Mouse (Mus musculus): ENCODE results near the gene Prom2. TPM values are rescaled to one million over a fixed set of nuclear protein-coding genes. Genes with fewer than 3 reads are reported as not detected.

Gene Prom2
- polyA plus RNA-seq, 1 experiment from 2014 or later, result 0.53 TPM

GRCm38 (mm10) chr2:127548342-127549074 is 7.2 kb upstream of the Prom2 start:
- no peak overlapping the region for H3K27ac ChIP-seq (ENCODE audit: low read length)
- H3K27me3 ChIP-seq (replicated peaks; ENCODE audit: insufficient read depth, low read length), result no peaks in the 10 kb centered on the region
- DNase-seq (ENCODE audit: low spot score), result no peak
- H3K4me2 ChIP-seq (replicated peaks; ENCODE audit: low read depth, low read length), result no peak overlapping the region
- H3K36me3 ChIP-seq (ENCODE audit: insufficient read depth, low read length), result no peaks in the 10 kb centered on the region
- WGBS, result 67% methylated on average over 5 of the region's 5 CpGs
- TF ChIP-seq EP300 (IDR thresholded peaks at IDR 0.05), result no peak
- TF ChIP-seq CTCF (IDR thresholded peaks at IDR 0.05), result no peak
- H3K4me1 ChIP-seq (ENCODE audit: insufficient read depth, low read depth, low read length), result no peaks in the 10 kb centered on the region
- no peaks in the 10 kb centered on the region for H3K9me3 ChIP-seq (ENCODE audit: low read length)
- H3K9ac ChIP-seq (replicated peaks; ENCODE audit: low read depth), result no peak overlapping the region
- H3K4me3 ChIP-seq (ENCODE audit: low read depth, low read length), result no peak overlapping the region
- ATAC-seq, result no peak

DNA sequence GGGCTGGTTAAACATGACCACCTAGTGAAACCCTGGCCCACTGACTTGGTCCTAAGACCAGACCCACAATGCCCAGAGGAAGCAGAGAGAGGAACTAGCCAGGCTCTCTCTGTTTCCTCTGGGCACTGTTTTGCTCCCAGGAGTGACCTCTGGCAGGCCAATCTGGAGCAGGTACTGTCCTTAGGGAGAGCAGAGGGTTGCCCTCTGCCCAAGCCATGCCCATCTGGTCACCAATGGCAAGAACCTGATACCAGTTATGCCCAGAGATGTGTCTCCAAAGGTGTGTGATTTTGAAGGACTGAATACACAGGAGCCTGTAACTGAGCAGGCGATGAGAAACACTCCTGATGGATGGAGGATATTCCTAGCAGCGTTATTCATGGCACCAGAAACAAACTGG is 430 bp upstream of the Prom2 start:
- Histone ChIP-seq H3K4me3 (ENCODE audit: low read depth, low read length) (no peak overlapping the region), H3K4me1 (ENCODE audit: insufficient read depth, low read depth, low read length) (no peaks in the 10 kb centered on the region), H3K9me3 (ENCODE audit: low read length) (no peaks in the 10 kb centered on the region), H3K27ac (ENCODE audit: low read length) (no peak overlapping the region), H3K4me2 (replicated peaks; ENCODE audit: low read depth, low read length) (no peak overlapping the region), H3K27me3 (replicated peaks; ENCODE audit: insufficient read depth, low read length) (peaks cover 5% of the 10 kb centered on the region; the same call in 1 of the 2 replicates), H3K36me3 (ENCODE audit: insufficient read depth, low read length) (no peaks in the 10 kb centered on the region), H3K9ac (replicated peaks; ENCODE audit: low read depth) (no peak overlapping the region)
- WGBS, result 83% methylated on average over 2 of the region's 2 CpGs
- TF ChIP-seq CTCF (IDR thresholded peaks at IDR 0.05), result no peak
- TF ChIP-seq EP300 (IDR thresholded peaks at IDR 0.05), result no peak
- DNase-seq (ENCODE audit: low spot score) (no peak), ATAC-seq (no peak)

DNA sequence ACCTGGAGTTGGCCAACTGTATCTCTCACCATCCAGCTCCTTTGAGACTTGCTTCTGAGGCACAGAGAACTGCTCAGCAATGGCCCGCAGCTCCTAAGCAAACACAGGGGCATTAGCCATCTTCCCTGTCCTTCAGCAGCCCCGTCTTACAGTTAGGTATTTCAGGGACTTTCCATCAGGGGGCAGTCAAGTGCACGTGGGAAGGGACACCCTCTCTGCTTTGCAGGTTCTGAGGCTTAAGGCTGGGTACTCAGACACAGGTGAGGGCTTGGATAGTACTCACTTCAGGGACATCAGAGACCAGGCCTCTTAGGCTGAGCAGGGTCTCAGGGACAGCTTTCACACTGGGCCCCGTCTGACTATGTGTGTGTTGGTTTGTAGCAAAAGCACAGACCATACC is 1.8 kb downstream of the Prom2 start:
- Histone ChIP-seq H3K27me3 (replicated peaks; ENCODE audit: insufficient read depth, low read length) (peaks cover 5% of the 10 kb centered on the region; the same call in 1 of the 2 replicates), H3K4me3 (ENCODE audit: low read depth, low read length) (no peak overlapping the region), H3K4me1 (ENCODE audit: insufficient read depth, low read depth, low read length) (no peaks in the 10 kb centered on the region), H3K9ac (replicated peaks; ENCODE audit: low read depth) (no peak overlapping the region), H3K36me3 (ENCODE audit: insufficient read depth, low read length) (no peaks in the 10 kb centered on the region), H3K27ac (ENCODE audit: low read length) (no peak overlapping the region), H3K9me3 (ENCODE audit: low read length) (no peaks in the 10 kb centered on the region), H3K4me2 (replicated peaks; ENCODE audit: low read depth, low read length) (no peak overlapping the region)
- TF ChIP-seq EP300 (IDR thresholded peaks at IDR 0.05), result no peak
- peak; percentile 61 for TF ChIP-seq CTCF (IDR thresholded peaks at IDR 0.05)
- DNase-seq (ENCODE audit: low spot score) (peak; percentile 19), ATAC-seq (no peak)
- 24% methylated on average over 4 of the region's 4 CpGs for WGBS

DNA sequence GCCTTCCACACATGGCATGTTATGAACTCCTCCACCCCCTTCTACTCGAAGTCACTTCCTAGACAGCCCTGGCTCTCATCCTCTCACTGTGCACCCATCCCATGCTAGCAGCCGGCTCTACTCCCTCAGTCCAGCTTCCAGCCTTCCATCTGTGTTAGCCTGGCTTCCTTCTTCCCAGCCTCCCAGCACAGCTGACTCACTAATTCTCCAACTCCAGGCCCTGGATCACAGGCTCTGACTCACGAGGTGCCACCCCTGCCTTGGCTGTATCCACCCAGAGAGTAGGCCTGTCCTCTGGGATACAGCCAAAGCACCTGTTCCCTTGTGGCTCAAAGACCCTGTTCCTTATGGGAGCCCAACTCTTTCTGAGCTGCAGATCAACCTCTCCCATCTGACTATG is 3.7 kb downstream of the Prom2 start:
- H3K27ac ChIP-seq (ENCODE audit: low read length), result no peak overlapping the region
- H3K9me3 ChIP-seq (ENCODE audit: low read length), result no peaks in the 10 kb centered on the region
- DNase-seq (ENCODE audit: low spot score) (no peak), ATAC-seq (no peak)
- TF ChIP-seq CTCF (IDR thresholded peaks at IDR 0.05) (no peak), EP300 (IDR thresholded peaks at IDR 0.05) (no peak)
- H3K4me1 ChIP-seq (ENCODE audit: insufficient read depth, low read depth, low read length), result no peaks in the 10 kb centered on the region
- H3K36me3 ChIP-seq (ENCODE audit: insufficient read depth, low read length), result no peaks in the 10 kb centered on the region
- no peak overlapping the region for H3K4me3 ChIP-seq (ENCODE audit: low read depth, low read length)
- H3K4me2 ChIP-seq (replicated peaks; ENCODE audit: low read depth, low read length), result no peak overlapping the region
- H3K27me3 ChIP-seq (replicated peaks; ENCODE audit: insufficient read depth, low read length), result peaks cover 5% of the 10 kb centered on the region; the same call in 1 of the 2 replicates
- WGBS, result 59% methylated on average over 3 of the region's 3 CpGs
- H3K9ac ChIP-seq (replicated peaks; ENCODE audit: low read depth), result no peak overlapping the region

DNA sequence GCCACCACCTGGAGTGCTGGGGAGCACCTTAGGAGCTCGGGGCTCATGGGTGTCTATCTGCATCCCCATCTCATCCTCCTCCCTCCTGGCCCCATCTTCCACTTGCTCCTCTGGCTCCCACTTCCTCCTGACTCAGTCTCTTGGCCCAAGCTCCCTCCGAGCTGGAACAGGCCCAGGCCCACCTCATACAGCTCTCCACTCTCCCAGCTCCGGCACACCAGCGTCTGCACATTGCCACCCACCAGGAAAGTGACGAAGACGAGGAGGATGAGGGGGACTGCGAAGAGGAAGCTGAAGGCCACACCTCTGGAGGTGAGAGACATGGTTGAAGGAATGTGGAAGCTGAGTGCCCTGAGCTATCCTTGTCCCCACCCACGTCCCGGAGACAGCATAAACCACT is 5.9 kb downstream of the Prom2 start:
- H3K9me3 ChIP-seq (ENCODE audit: low read length), result no peaks in the 10 kb centered on the region
- ATAC-seq, result no peak
- H3K27me3 ChIP-seq (replicated peaks; ENCODE audit: insufficient read depth, low read length), result peaks cover under 1% of the 10 kb centered on the region; the same call in 1 of the 2 replicates
- no peak overlapping the region for H3K4me3 ChIP-seq (ENCODE audit: low read depth, low read length)
- no peaks in the 10 kb centered on the region for H3K36me3 ChIP-seq (ENCODE audit: insufficient read depth, low read length)
- H3K9ac ChIP-seq (replicated peaks; ENCODE audit: low read depth), result no peak overlapping the region
- DNase-seq (ENCODE audit: low spot score), result no peak
- H3K4me1 ChIP-seq (ENCODE audit: insufficient read depth, low read depth, low read length), result no peaks in the 10 kb centered on the region
- no peak overlapping the region for H3K4me2 ChIP-seq (replicated peaks; ENCODE audit: low read depth, low read length)
- no peak for TF ChIP-seq CTCF (IDR thresholded peaks at IDR 0.05)
- WGBS, result 80% methylated on average over 8 of the region's 9 CpGs
- H3K27ac ChIP-seq (ENCODE audit: low read length), result no peak overlapping the region

GRCm38 (mm10) chr2:127532379-127532778 is 8.9 kb downstream of the Prom2 start:
- WGBS, result 13% methylated on average over 9 of the region's 9 CpGs
- peak; percentile 65 for DNase-seq (ENCODE audit: low spot score)
- Histone ChIP-seq H3K27me3 (replicated peaks; ENCODE audit: insufficient read depth, low read length) (no peaks in the 10 kb centered on the region), H3K4me2 (replicated peaks; ENCODE audit: low read depth, low read length) (no peak overlapping the region), H3K27ac (ENCODE audit: low read length) (no peak overlapping the region), H3K9me3 (ENCODE audit: low read length) (no peaks in the 10 kb centered on the region), H3K9ac (replicated peaks; ENCODE audit: low read depth) (no peak overlapping the region), H3K36me3 (ENCODE audit: insufficient read depth, low read length) (no peaks in the 10 kb centered on the region), H3K4me3 (ENCODE audit: low read depth, low read length) (no peak overlapping the region), H3K4me1 (ENCODE audit: insufficient read depth, low read depth, low read length) (no peaks in the 10 kb centered on the region)
- ATAC-seq, result peak; percentile 30; the same call in 1 of the 2 replicates
- TF ChIP-seq CTCF (IDR thresholded peaks at IDR 0.05), result no peak
- no peak for TF ChIP-seq EP300 (IDR thresholded peaks at IDR 0.05)
